Comparison of ENCODE assay signal across 8 mouse cellular contexts in the genomic region with DNA sequence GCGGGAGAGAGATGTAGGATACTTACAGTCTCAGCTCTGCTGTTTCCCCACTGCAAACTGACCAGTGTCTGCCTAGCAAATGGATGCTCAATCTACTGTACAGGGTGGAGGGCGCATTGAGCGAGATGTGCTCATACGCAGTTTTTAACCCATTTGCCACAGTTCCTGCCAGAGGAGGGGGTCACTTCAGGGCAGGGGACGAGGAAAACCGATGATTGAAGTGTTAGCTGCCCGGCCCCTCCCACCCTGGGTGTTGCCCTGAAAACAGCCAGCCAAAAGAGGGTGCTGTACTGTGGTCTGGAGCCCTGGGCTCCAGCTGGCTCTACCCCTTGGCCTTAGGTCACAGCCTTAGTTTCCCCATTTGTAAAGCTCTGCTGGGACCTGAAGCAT. TPM values are rescaled to one million over a fixed set of nuclear protein-coding genes. Genes with fewer than 3 reads are reported as not detected.
DNase-seq lines count a peak whose midpoint lies in the region; ATAC-seq and TF ChIP-seq lines count a peak whose summit lies in the region.

No protein-coding gene starts in this region.

- no peak for ATAC-seq in heart, embryonic 13.5 days (ENCODE audit: extremely low read depth, insufficient number of reproducible peaks, low FRiP score, low TSS enrichment)
- peak; percentile 6; the same call in 1 of the 2 replicates for ATAC-seq in liver, embryonic 15.5 days (ENCODE audit: insufficient read depth)
- no peak for ATAC-seq in erythroid progenitor cell, adult 5-6 weeks (replicated peaks; ENCODE audit: low FRiP score, poor library complexity, severe bottlenecking)

- peak overlapping the region; percentile 95 for H3K4me2 ChIP-seq in heart, embryonic 13.5 days
- peak overlapping the region; percentile 99 for H3K4me2 ChIP-seq in liver, embryonic 15.5 days

- H3K9ac ChIP-seq in heart, embryonic 13.5 days = peak overlapping the region; percentile 91
- no peak overlapping the region for H3K9ac ChIP-seq in liver, embryonic 15.5 days

- no peak for TF ChIP-seq CTCF in cerebellum, adult 2 months (IDR thresholded peaks at IDR 0.05; ENCODE audit: borderline replicate concordance, insufficient read depth, low read depth, low read length)

- peak overlapping the region; percentile 41 for H3K27ac ChIP-seq in cerebellum, adult 2 months (ENCODE audit: insufficient read depth, low read length)
- H3K27ac ChIP-seq in heart, embryonic 13.5 days (replicated peaks) = peak overlapping the region; percentile 98
- H3K27ac ChIP-seq in liver, embryonic 15.5 days (replicated peaks) = peak overlapping the region; percentile 91

- H3K4me1 ChIP-seq in cerebellum, adult 2 months (ENCODE audit: control insufficient read depth, insufficient read depth, low read length) = peaks cover 8% of the 10 kb centered on the region
- peaks cover 64% of the 10 kb centered on the region for H3K4me1 ChIP-seq in heart, embryonic 13.5 days
- peaks cover 75% of the 10 kb centered on the region for H3K4me1 ChIP-seq in liver, embryonic 15.5 days (replicated peaks)

- WGBS in cerebellum, adult 2 months = 14% methylated on average over 7 of the region's 7 CpGs
- WGBS in heart, embryonic 13.5 days = 12% methylated on average over 7 of the region's 7 CpGs
- WGBS in liver, embryonic 15.5 days (ENCODE audit: insufficient replicate concordance) = 3% methylated on average over 7 of the region's 7 CpGs

- peaks cover 10% of the 10 kb centered on the region for H3K36me3 ChIP-seq in heart, embryonic 13.5 days
- H3K36me3 ChIP-seq in liver, embryonic 15.5 days (replicated peaks) = peaks cover 13% of the 10 kb centered on the region

- no peak for TF ChIP-seq POLR2A in cerebellum, adult 2 months (IDR thresholded peaks at IDR 0.05; ENCODE audit: borderline replicate concordance, insufficient read depth, low read length)

- no peak for DNase-seq in cerebellum, adult 2 months
- no peak for DNase-seq in cerebellum, adult 8-10 months
- DNase-seq in 416B (ENCODE audit: low read depth) = peak; percentile 83
- DNase-seq in thymus, postnatal 0 days (ENCODE audit: low spot score) = no peak
- no peak for DNase-seq in cerebellum, postnatal 4 days (ENCODE audit: low spot score in 2 of 2)

- no peaks in the 10 kb centered on the region for H3K27me3 ChIP-seq in cerebellum, adult 2 months (ENCODE audit: control insufficient read depth, insufficient read depth, low read length)
- peaks cover under 1% of the 10 kb centered on the region; the same call in 1 of the 2 replicates for H3K27me3 ChIP-seq in heart, embryonic 13.5 days (replicated peaks)
- peaks cover 17% of the 10 kb centered on the region for H3K27me3 ChIP-seq in liver, embryonic 15.5 days

- no peak overlapping the region for H3K4me3 ChIP-seq in cerebellum, adult 2 months (replicated peaks; ENCODE audit: insufficient read depth, low read depth, low read length)
- H3K4me3 ChIP-seq in heart, embryonic 13.5 days = peak overlapping the region; percentile 88
- H3K4me3 ChIP-seq in liver, embryonic 15.5 days (replicated peaks) = peak overlapping the region; percentile 74

- H3K9me3 ChIP-seq in heart, embryonic 13.5 days = no peaks in the 10 kb centered on the region
- H3K9me3 ChIP-seq in liver, embryonic 15.5 days (replicated peaks) = no peaks in the 10 kb centered on the region

RNA-seq across cellular contexts. Expression of a gene that starts 1.9 kb away (rescaled TPM):
- polyA plus RNA-seq in cerebellum, adult 2 months (2012; rRNA removed) = 140 and 162 TPM in 2 replicates
- polyA plus RNA-seq in heart, embryonic 13.5 days (2015; fragmentation: Nextera tagmentation; extraction: Ambion mirVana) = 64.5 and 68.8 TPM in 2 replicates
- polyA plus RNA-seq in liver, embryonic 15.5 days (2015; fragmentation: Nextera tagmentation; extraction: Ambion mirVana) = 47.7 and 55.0 TPM in 2 replicates
- polyA plus RNA-seq in thymus, postnatal 0 days (2015; fragmentation: Nextera tagmentation; extraction: Ambion mirVana) = 24.7 and 28.5 TPM in 2 replicates
- 1.8 and 3.8 TPM in 2 replicates for total RNA-seq in erythroid progenitor cell, adult 5-6 weeks (2015; ENCODE audit: low replicate concordance)
- 2.2 and 8.0 TPM in 2 replicates for total RNA-seq in erythroid progenitor cell, adult 5-6 weeks (2017; ENCODE audit: low replicate concordance)

RNA-seq across cellular contexts. Expression of a gene that starts 2.0 kb away (rescaled TPM):
- 58.9 and 62.3 TPM in 2 replicates for polyA plus RNA-seq in cerebellum, adult 2 months (2012; rRNA removed)
- polyA plus RNA-seq in heart, embryonic 13.5 days (2015; fragmentation: Nextera tagmentation; extraction: Ambion mirVana) = 67.3 and 76.3 TPM in 2 replicates
- 41.7 and 43.9 TPM in 2 replicates for polyA plus RNA-seq in liver, embryonic 15.5 days (2015; fragmentation: Nextera tagmentation; extraction: Ambion mirVana)
- 73.5 and 85.3 TPM in 2 replicates for polyA plus RNA-seq in thymus, postnatal 0 days (2015; fragmentation: Nextera tagmentation; extraction: Ambion mirVana)
- total RNA-seq in erythroid progenitor cell, adult 5-6 weeks (2015; ENCODE audit: low replicate concordance) = 6.7 and 15.5 TPM in 2 replicates
- total RNA-seq in erythroid progenitor cell, adult 5-6 weeks (2017; ENCODE audit: low replicate concordance) = 14.4 and 14.9 TPM in 2 replicates

RNA-seq across cellular contexts. Expression of a gene that starts 9.8 kb away (rescaled TPM):
- 68.7 and 73.9 TPM in 2 replicates for polyA plus RNA-seq in cerebellum, adult 2 months (2012; rRNA removed)
- 28.5 and 31.4 TPM in 2 replicates for polyA plus RNA-seq in heart, embryonic 13.5 days (2015; fragmentation: Nextera tagmentation; extraction: Ambion mirVana)
- 5.0 and 6.3 TPM in 2 replicates for polyA plus RNA-seq in liver, embryonic 15.5 days (2015; fragmentation: Nextera tagmentation; extraction: Ambion mirVana)
- polyA plus RNA-seq in thymus, postnatal 0 days (2015; fragmentation: Nextera tagmentation; extraction: Ambion mirVana) = 11.7 and 13.0 TPM in 2 replicates
- 16.6 and 20.1 TPM in 2 replicates for total RNA-seq in erythroid progenitor cell, adult 5-6 weeks (2015; ENCODE audit: low replicate concordance)
- total RNA-seq in erythroid progenitor cell, adult 5-6 weeks (2017; ENCODE audit: low replicate concordance) = 24.1 and 30.7 TPM in 2 replicates

RNA-seq across cellular contexts. Expression of a gene that starts 16.1 kb away (rescaled TPM):
- polyA plus RNA-seq in cerebellum, adult 2 months (2012; rRNA removed) = 8.3 and 10.1 TPM in 2 replicates
- 20.2 and 23.0 TPM in 2 replicates for polyA plus RNA-seq in heart, embryonic 13.5 days (2015; fragmentation: Nextera tagmentation; extraction: Ambion mirVana)
- polyA plus RNA-seq in liver, embryonic 15.5 days (2015; fragmentation: Nextera tagmentation; extraction: Ambion mirVana) = 3.9 and 5.2 TPM in 2 replicates
- polyA plus RNA-seq in thymus, postnatal 0 days (2015; fragmentation: Nextera tagmentation; extraction: Ambion mirVana) = 6.1 and 8.9 TPM in 2 replicates
- not detected in 2 replicates for total RNA-seq in erythroid progenitor cell, adult 5-6 weeks (2015; ENCODE audit: low replicate concordance)
- 3.3 TPM in 1 of 2 replicates, not detected in the other for total RNA-seq in erythroid progenitor cell, adult 5-6 weeks (2017; ENCODE audit: low replicate concordance)

RNA-seq across cellular contexts. Expression of a gene that starts 22.0 kb away (rescaled TPM):
- 46.8 and 51.3 TPM in 2 replicates for polyA plus RNA-seq in cerebellum, adult 2 months (2012; rRNA removed)
- 42.6 and 45.7 TPM in 2 replicates for polyA plus RNA-seq in heart, embryonic 13.5 days (2015; fragmentation: Nextera tagmentation; extraction: Ambion mirVana)
- 13.9 and 15.3 TPM in 2 replicates for polyA plus RNA-seq in liver, embryonic 15.5 days (2015; fragmentation: Nextera tagmentation; extraction: Ambion mirVana)
- polyA plus RNA-seq in thymus, postnatal 0 days (2015; fragmentation: Nextera tagmentation; extraction: Ambion mirVana) = 49.2 and 50.5 TPM in 2 replicates
- total RNA-seq in erythroid progenitor cell, adult 5-6 weeks (2015; ENCODE audit: low replicate concordance) = 14.7 and 19.8 TPM in 2 replicates
- total RNA-seq in erythroid progenitor cell, adult 5-6 weeks (2017; ENCODE audit: low replicate concordance) = 4.2 and 8.3 TPM in 2 replicates

Comparison
In these comparisons a context has a peak if more than half of its experiments do, and no peak if none do; other contexts are left out.
1. H3K27ac ChIP-seq: peak in every context shown above with its lines; median percentile 98 in heart, embryonic 13.5 days; 91 in liver, embryonic 15.5 days; 41 in cerebellum, adult 2 months.